Mouse (Mus musculus): ENCODE data around the gene Urb2. TPM values are rescaled to one million over a fixed set of nuclear protein-coding genes. Genes with fewer than 3 reads are reported as not detected.

Gene Urb2
- total and polyA plus RNA-seq, 3 experiments = 3.8 to 19.5 (median 19.4) TPM

- no peak overlapping the region for H3K4me3 ChIP-seq (ENCODE audit: low read depth, low read length)
- no peaks in the 10 kb centered on the region for H3K4me1 ChIP-seq (ENCODE audit: insufficient read depth, low read depth, low read length)
- TF ChIP-seq CTCF (IDR thresholded peaks at IDR 0.05; ENCODE audit: low read depth, low read length) (no peak), GATA2 (IDR thresholded peaks at IDR 0.05; ENCODE audit: borderline replicate concordance, low read depth, low read length) (no peak), TAL1 (conservative IDR thresholded peaks at IDR 0.05; ENCODE audit: low read depth, low read length) (no peak), POLR2AphosphoS5 (IDR thresholded peaks at IDR 0.05; ENCODE audit: insufficient replicate concordance, low read depth, low read length) (no peak), GATA1 (IDR thresholded peaks at IDR 0.05; ENCODE audit: borderline replicate concordance, low read length) (no peak)
- no peaks in the 10 kb centered on the region; the same call in 1 of the 2 replicates for H3K27me3 ChIP-seq (ENCODE audit: insufficient read depth, low read length)
- no peaks in the 10 kb centered on the region for H3K36me3 ChIP-seq (replicated peaks)
- H3K9me3 ChIP-seq (replicated peaks) = peaks cover 38% of the 10 kb centered on the region
- DNase-seq (ENCODE audit: low spot score) (no peak), ATAC-seq (ENCODE audit: extremely low read depth, insufficient number of reproducible peaks, low FRiP score, poor library complexity, severe bottlenecking) (no peak)
These were observed 62.3 kb downstream of the Urb2 start for GRCm38 (mm10) chr8:124083611-124084010.

- no peak for TF ChIP-seq GATA2 (IDR thresholded peaks at IDR 0.05; ENCODE audit: borderline replicate concordance, low read depth, low read length)
- no peak for TF ChIP-seq CTCF (IDR thresholded peaks at IDR 0.05; ENCODE audit: low read depth, low read length)
- no peak for TF ChIP-seq TAL1 (conservative IDR thresholded peaks at IDR 0.05; ENCODE audit: low read depth, low read length)
- no peak for TF ChIP-seq GATA1 (IDR thresholded peaks at IDR 0.05; ENCODE audit: borderline replicate concordance, low read length)
- TF ChIP-seq POLR2AphosphoS5 (IDR thresholded peaks at IDR 0.05; ENCODE audit: insufficient replicate concordance, low read depth, low read length) = no peak
- Histone ChIP-seq H3K27me3 (ENCODE audit: insufficient read depth, low read length) (no peaks in the 10 kb centered on the region; the same call in 1 of the 2 replicates), H3K4me3 (ENCODE audit: low read depth, low read length) (no peak overlapping the region), H3K4me1 (ENCODE audit: insufficient read depth, low read depth, low read length) (no peaks in the 10 kb centered on the region), H3K36me3 (replicated peaks) (no peaks in the 10 kb centered on the region), H3K9me3 (replicated peaks) (peaks cover 37% of the 10 kb centered on the region)
- ATAC-seq (ENCODE audit: extremely low read depth, insufficient number of reproducible peaks, low FRiP score, poor library complexity, severe bottlenecking) (no peak), DNase-seq (ENCODE audit: low spot score) (no peak)
These were observed 64.4 kb downstream of the Urb2 start for GRCm38 (mm10) chr8:124085668-124086067.

- H3K4me1 ChIP-seq (ENCODE audit: insufficient read depth, low read depth, low read length) = no peaks in the 10 kb centered on the region
- TF ChIP-seq GATA2 (IDR thresholded peaks at IDR 0.05; ENCODE audit: borderline replicate concordance, low read depth, low read length) = no peak
- TF ChIP-seq TAL1 (conservative IDR thresholded peaks at IDR 0.05; ENCODE audit: low read depth, low read length) = no peak
- no peak for TF ChIP-seq POLR2AphosphoS5 (IDR thresholded peaks at IDR 0.05; ENCODE audit: insufficient replicate concordance, low read depth, low read length)
- TF ChIP-seq CTCF (IDR thresholded peaks at IDR 0.05; ENCODE audit: low read depth, low read length) = no peak
- no peak for TF ChIP-seq GATA1 (IDR thresholded peaks at IDR 0.05; ENCODE audit: borderline replicate concordance, low read length)
- no peak for ATAC-seq (ENCODE audit: extremely low read depth, insufficient number of reproducible peaks, low FRiP score, poor library complexity, severe bottlenecking)
These were observed 66.8 kb downstream of the Urb2 start for GRCm38 (mm10) chr8:124088092-124088613.

GRCm38 (mm10) chr8:124089016-124089415, 67.7 kb downstream of the Urb2 start:
- ATAC-seq (ENCODE audit: extremely low read depth, insufficient number of reproducible peaks, low FRiP score, poor library complexity, severe bottlenecking) (no peak), DNase-seq (ENCODE audit: low spot score) (no peak)
- Histone ChIP-seq H3K9me3 (replicated peaks) (peaks cover 21% of the 10 kb centered on the region), H3K4me1 (ENCODE audit: insufficient read depth, low read depth, low read length) (no peaks in the 10 kb centered on the region), H3K4me3 (ENCODE audit: low read depth, low read length) (no peak overlapping the region), H3K27me3 (ENCODE audit: insufficient read depth, low read length) (no peaks in the 10 kb centered on the region), H3K36me3 (replicated peaks) (no peaks in the 10 kb centered on the region)
- no peak for TF ChIP-seq GATA1 (IDR thresholded peaks at IDR 0.05; ENCODE audit: borderline replicate concordance, low read length)

More at GRCm38 (mm10) chr8:124088092-124088613, 66.8 kb downstream of the Urb2 start:
- peaks cover 25% of the 10 kb centered on the region for H3K9me3 ChIP-seq (replicated peaks)
- DNase-seq (ENCODE audit: low spot score) = no peak
- no peaks in the 10 kb centered on the region for H3K36me3 ChIP-seq (replicated peaks)
- H3K4me3 ChIP-seq (ENCODE audit: low read depth, low read length) = no peak overlapping the region
- no peaks in the 10 kb centered on the region for H3K27me3 ChIP-seq (ENCODE audit: insufficient read depth, low read length)

GRCm38 (mm10) chr8:124090473-124090872, 69.2 kb downstream of the Urb2 start:
- Histone ChIP-seq H3K36me3 (replicated peaks) (no peaks in the 10 kb centered on the region), H3K27me3 (ENCODE audit: insufficient read depth, low read length) (no peaks in the 10 kb centered on the region), H3K4me1 (ENCODE audit: insufficient read depth, low read depth, low read length) (no peaks in the 10 kb centered on the region), H3K4me3 (ENCODE audit: low read depth, low read length) (no peak overlapping the region), H3K9me3 (replicated peaks) (peaks cover 21% of the 10 kb centered on the region)
- TF ChIP-seq CTCF (IDR thresholded peaks at IDR 0.05; ENCODE audit: low read depth, low read length) (no peak), TAL1 (conservative IDR thresholded peaks at IDR 0.05; ENCODE audit: low read depth, low read length) (no peak), GATA1 (IDR thresholded peaks at IDR 0.05; ENCODE audit: borderline replicate concordance, low read length) (no peak), POLR2AphosphoS5 (IDR thresholded peaks at IDR 0.05; ENCODE audit: insufficient replicate concordance, low read depth, low read length) (no peak), GATA2 (IDR thresholded peaks at IDR 0.05; ENCODE audit: borderline replicate concordance, low read depth, low read length) (no peak)
- DNase-seq (ENCODE audit: low spot score) = no peak
- ATAC-seq (ENCODE audit: extremely low read depth, insufficient number of reproducible peaks, low FRiP score, poor library complexity, severe bottlenecking) = no peak

Other genes with a start within 250 kb of the Urb2 start
- not detected in 2 replicates for gene Rab4a, start 215.5 kb upstream of the Urb2 start, total RNA-seq (2014; fragmentation: Nextera tagmentation)
- 4.0 and 5.3 TPM in 2 replicates for gene Rab4a, start 215.5 kb upstream of the Urb2 start, total RNA-seq (2017)
- 1.2 and 1.7 TPM in 2 replicates for gene Rab4a, start 215.5 kb upstream of the Urb2 start, polyA plus RNA-seq (2012)
- 13.3 and 16.3 TPM in 2 replicates for gene Ccsap, start 161.3 kb upstream of the Urb2 start, total RNA-seq (2014; fragmentation: Nextera tagmentation)
- 11.7 and 12.5 TPM in 2 replicates for gene Ccsap, start 161.3 kb upstream of the Urb2 start, total RNA-seq (2017)
- 9.4 and 10.3 TPM in 2 replicates for gene Ccsap, start 161.3 kb upstream of the Urb2 start, polyA plus RNA-seq (2012)
- gene Acta1, start 126.8 kb upstream of the Urb2 start, total RNA-seq (2014; fragmentation: Nextera tagmentation) = not detected in 2 replicates
- gene Acta1, start 126.8 kb upstream of the Urb2 start, total RNA-seq (2017) = not detected in 2 replicates
- 0.07 TPM in 1 of 2 replicates, not detected in the other for gene Acta1, start 126.8 kb upstream of the Urb2 start, polyA plus RNA-seq (2012)
- 46.2 and 66.5 TPM in 2 replicates for gene Nup133, start 72.2 kb upstream of the Urb2 start, total RNA-seq (2014; fragmentation: Nextera tagmentation)
- 38.3 and 42.5 TPM in 2 replicates for gene Nup133, start 72.2 kb upstream of the Urb2 start, total RNA-seq (2017)
- 21.2 and 31.2 TPM in 2 replicates for gene Nup133, start 72.2 kb upstream of the Urb2 start, polyA plus RNA-seq (2012)
- gene Abcb10, start 38.4 kb upstream of the Urb2 start, total RNA-seq (2014; fragmentation: Nextera tagmentation) = 20.8 and 44.3 TPM in 2 replicates
- 19.6 and 21.6 TPM in 2 replicates for gene Abcb10, start 38.4 kb upstream of the Urb2 start, total RNA-seq (2017)
- gene Abcb10, start 38.4 kb upstream of the Urb2 start, polyA plus RNA-seq (2012) = 19.7 and 22.1 TPM in 2 replicates
- gene Taf5l, start 111 bp upstream of the Urb2 start, total RNA-seq (2014; fragmentation: Nextera tagmentation) = 36.9 and 46.6 TPM in 2 replicates
- gene Taf5l, start 111 bp upstream of the Urb2 start, total RNA-seq (2017) = 35.0 and 38.0 TPM in 2 replicates
- gene Taf5l, start 111 bp upstream of the Urb2 start, polyA plus RNA-seq (2012) = 23.5 and 24.3 TPM in 2 replicates
- not detected in 2 replicates for gene Galnt2, start 209.9 kb downstream of the Urb2 start, total RNA-seq (2014; fragmentation: Nextera tagmentation)
- gene Galnt2, start 209.9 kb downstream of the Urb2 start, total RNA-seq (2017) = not detected in 2 replicates
- gene Galnt2, start 209.9 kb downstream of the Urb2 start, polyA plus RNA-seq (2012) = not detected in 2 replicates

Data from G1E (cell line).